Mouse (Mus musculus): ENCODE results near the gene Btbd11. TPM values are rescaled to one million over a fixed set of nuclear protein-coding genes. Genes with fewer than 3 reads are reported as not detected.

The Btbd11 gene
- polyA plus RNA-seq, 1 experiment from 2014 or later = 4.7 TPM

- DNase-seq (ENCODE audit: low spot score) = peak; percentile 72
- Histone ChIP-seq H3K36me3 (no peaks in the 10 kb centered on the region), H3K4me3 (peak overlapping the region; percentile 74), H3K9me3 (replicated peaks) (no peaks in the 10 kb centered on the region), H3K27ac (replicated peaks) (peak overlapping the region; percentile 85), H3K27me3 (ENCODE audit: low read depth, poor library complexity, severe bottlenecking) (peaks cover 37% of the 10 kb centered on the region), H3K4me1 (peaks cover 41% of the 10 kb centered on the region)
- WGBS = under 1% methylated on average over 78 of the region's 78 CpGs
Observed at GRCm38 (mm10) chr10:85387219-85388070, 831 bp downstream of the Btbd11 start.

GRCm38 (mm10) chr10:85388071-85388750 is 1.6 kb downstream of the Btbd11 start:
- Histone ChIP-seq H3K36me3 (no peaks in the 10 kb centered on the region), H3K27ac (replicated peaks) (peak overlapping the region; percentile 85), H3K4me1 (peaks cover 41% of the 10 kb centered on the region), H3K4me3 (peak overlapping the region; percentile 74), H3K9me3 (replicated peaks) (no peaks in the 10 kb centered on the region), H3K27me3 (ENCODE audit: low read depth, poor library complexity, severe bottlenecking) (peaks cover 37% of the 10 kb centered on the region)
- DNase-seq (ENCODE audit: low spot score) = peak; percentile 62
- 1% methylated on average over 49 of the region's 50 CpGs for WGBS

GRCm38 (mm10) chr10:85388751-85389115 is 2.1 kb downstream of the Btbd11 start:
- peaks cover 37% of the 10 kb centered on the region for H3K27me3 ChIP-seq (ENCODE audit: low read depth, poor library complexity, severe bottlenecking)
- DNase-seq (ENCODE audit: low spot score) = peak; percentile 78
- H3K4me1 ChIP-seq = peaks cover 41% of the 10 kb centered on the region
- no peaks in the 10 kb centered on the region for H3K36me3 ChIP-seq
- WGBS = 1% methylated on average over 9 of the region's 9 CpGs
- no peaks in the 10 kb centered on the region for H3K9me3 ChIP-seq (replicated peaks)
- peak overlapping the region; percentile 74 for H3K4me3 ChIP-seq
- no peak overlapping the region for H3K27ac ChIP-seq (replicated peaks)

GRCm38 (mm10) chr10:85389286-85390139 is 2.9 kb downstream of the Btbd11 start:
- H3K27me3 ChIP-seq (ENCODE audit: low read depth, poor library complexity, severe bottlenecking) = peaks cover 37% of the 10 kb centered on the region
- H3K36me3 ChIP-seq = no peaks in the 10 kb centered on the region
- no peaks in the 10 kb centered on the region for H3K9me3 ChIP-seq (replicated peaks)
- peak overlapping the region; percentile 74 for H3K4me3 ChIP-seq
- peaks cover 41% of the 10 kb centered on the region for H3K4me1 ChIP-seq
- no peak overlapping the region for H3K27ac ChIP-seq (replicated peaks)
- 50% methylated on average over 23 of the region's 23 CpGs for WGBS
- peak; percentile 19 for DNase-seq (ENCODE audit: low spot score)

- DNase-seq (ENCODE audit: low spot score) = no peak
- no peaks in the 10 kb centered on the region for H3K36me3 ChIP-seq
- 71% methylated on average over 6 of the region's 6 CpGs for WGBS
Observed at GRCm38 (mm10) chr10:85393016-85393415, 6.4 kb downstream of the Btbd11 start.

GRCm38 (mm10) chr10:85394558-85394957 is 7.9 kb downstream of the Btbd11 start:
- H3K27me3 ChIP-seq (ENCODE audit: low read depth, poor library complexity, severe bottlenecking) = peaks cover 8% of the 10 kb centered on the region
- H3K27ac ChIP-seq (replicated peaks) = no peak overlapping the region
- H3K9me3 ChIP-seq (replicated peaks) = no peaks in the 10 kb centered on the region
- H3K4me1 ChIP-seq = peaks cover 14% of the 10 kb centered on the region
- no peaks in the 10 kb centered on the region for H3K36me3 ChIP-seq
- 67% methylated on average over 4 of the region's 4 CpGs for WGBS
- H3K4me3 ChIP-seq = no peak overlapping the region
- no peak for DNase-seq (ENCODE audit: low spot score)

More at GRCm38 (mm10) chr10:85393016-85393415, 6.4 kb downstream of the Btbd11 start:
- Histone ChIP-seq H3K9me3 (replicated peaks) (no peaks in the 10 kb centered on the region), H3K4me3 (no peak overlapping the region), H3K27ac (replicated peaks) (no peak overlapping the region; the same call in 1 of the 2 replicates), H3K27me3 (ENCODE audit: low read depth, poor library complexity, severe bottlenecking) (peaks cover 24% of the 10 kb centered on the region), H3K4me1 (peaks cover 30% of the 10 kb centered on the region)

GRCm38 (mm10) chr10:85411120-85411519 is 24.5 kb downstream of the Btbd11 start:
- Histone ChIP-seq H3K4me3 (no peak overlapping the region), H3K9me3 (replicated peaks) (no peaks in the 10 kb centered on the region), H3K27me3 (ENCODE audit: low read depth, poor library complexity, severe bottlenecking) (no peaks in the 10 kb centered on the region), H3K27ac (replicated peaks) (no peak overlapping the region), H3K36me3 (no peaks in the 10 kb centered on the region), H3K4me1 (no peaks in the 10 kb centered on the region)
- DNase-seq (ENCODE audit: low spot score) = no peak
- WGBS = 88% methylated on average over 3 of the region's 3 CpGs

GRCm38 (mm10) chr10:85420851-85421628 is 34.4 kb downstream of the Btbd11 start:
- 64% methylated on average over 15 of the region's 15 CpGs for WGBS
- H3K27me3 ChIP-seq (ENCODE audit: low read depth, poor library complexity, severe bottlenecking) = no peaks in the 10 kb centered on the region
- H3K4me3 ChIP-seq = no peak overlapping the region
- H3K36me3 ChIP-seq = no peaks in the 10 kb centered on the region
- peak; percentile 34 for DNase-seq (ENCODE audit: low spot score)
- H3K27ac ChIP-seq (replicated peaks) = peak overlapping the region; percentile 70
- peaks cover 15% of the 10 kb centered on the region for H3K4me1 ChIP-seq
- H3K9me3 ChIP-seq (replicated peaks) = no peaks in the 10 kb centered on the region

- Histone ChIP-seq H3K27me3 (ENCODE audit: low read depth, poor library complexity, severe bottlenecking) (no peaks in the 10 kb centered on the region), H3K4me3 (no peak overlapping the region), H3K27ac (replicated peaks) (peak overlapping the region; percentile 70; the same call in 1 of the 2 replicates), H3K9me3 (replicated peaks) (no peaks in the 10 kb centered on the region), H3K4me1 (peaks cover 15% of the 10 kb centered on the region), H3K36me3 (no peaks in the 10 kb centered on the region)
- WGBS = 76% methylated on average over 4 of the region's 4 CpGs
- no peak for DNase-seq (ENCODE audit: low spot score)
Observed at GRCm38 (mm10) chr10:85421629-85422012, 35.0 kb downstream of the Btbd11 start.

GRCm38 (mm10) chr10:85425756-85426155 is 39.1 kb downstream of the Btbd11 start:
- H3K4me1 ChIP-seq = peaks cover 15% of the 10 kb centered on the region
- no peaks in the 10 kb centered on the region for H3K9me3 ChIP-seq (replicated peaks)
- no peak overlapping the region for H3K27ac ChIP-seq (replicated peaks)
- no peaks in the 10 kb centered on the region for H3K27me3 ChIP-seq (ENCODE audit: low read depth, poor library complexity, severe bottlenecking)
- WGBS = 69% methylated on average over 2 of the region's 2 CpGs
- no peak for DNase-seq (ENCODE audit: low spot score)
- no peak overlapping the region for H3K4me3 ChIP-seq
- no peaks in the 10 kb centered on the region for H3K36me3 ChIP-seq

GRCm38 (mm10) chr10:85437217-85437616 is 50.6 kb downstream of the Btbd11 start:
- H3K9me3 ChIP-seq (replicated peaks) = peaks cover 6% of the 10 kb centered on the region; the same call in 1 of the 2 replicates
- no peaks in the 10 kb centered on the region for H3K4me1 ChIP-seq
- no peak for DNase-seq (ENCODE audit: low spot score)
- no peak overlapping the region for H3K27ac ChIP-seq (replicated peaks)
- no peaks in the 10 kb centered on the region for H3K36me3 ChIP-seq
- no peak overlapping the region for H3K4me3 ChIP-seq
- H3K27me3 ChIP-seq (ENCODE audit: low read depth, poor library complexity, severe bottlenecking) = no peaks in the 10 kb centered on the region
- WGBS = 81% methylated on average over 3 of the region's 3 CpGs

GRCm38 (mm10) chr10:85443371-85443770 is 56.8 kb downstream of the Btbd11 start:
- no peak for DNase-seq (ENCODE audit: low spot score)
- H3K27ac ChIP-seq (replicated peaks) = no peak overlapping the region
- H3K4me3 ChIP-seq = no peak overlapping the region
- 93% methylated on average over 3 of the region's 3 CpGs for WGBS
- no peaks in the 10 kb centered on the region for H3K27me3 ChIP-seq (ENCODE audit: low read depth, poor library complexity, severe bottlenecking)
- H3K36me3 ChIP-seq = no peaks in the 10 kb centered on the region
- no peaks in the 10 kb centered on the region for H3K9me3 ChIP-seq (replicated peaks)
- no peaks in the 10 kb centered on the region for H3K4me1 ChIP-seq
